Mouse (Mus musculus): ENCODE data around the gene D230025D16Rik.
A peak's percentile ranks its signal among the peaks of the same experiment; 100 is the strongest.
"Not testable (repeated sequence)": the region's sequence is repeated elsewhere in the genome, so short reads cannot be mapped to it uniquely, and the experiment has no call there.

Gene D230025D16Rik

GRCm38 (mm10) chr8:105224413-105225271 is at the start of gene D230025D16Rik:
TSS of gene D230025D16Rik (plus strand) at chr8:105225145.
- peak; percentile 86 to 87 for DNase-seq

- DNase-seq: not testable (repeated sequence)
Observed at GRCm38 (mm10) chr8:105175287-105175686, 49.7 kb upstream of the D230025D16Rik start.

- DNase-seq: no peak
Observed at GRCm38 (mm10) chr8:105178211-105178800, 46.6 kb upstream of the D230025D16Rik start.

- DNase-seq: no peak
Observed at GRCm38 (mm10) chr8:105182201-105182600, 42.7 kb upstream of the D230025D16Rik start.

- DNase-seq: no peak
Observed at GRCm38 (mm10) chr8:105186467-105187005, 38.4 kb upstream of the D230025D16Rik start.

- DNase-seq: no peak
Observed at GRCm38 (mm10) chr8:105192182-105192581, 32.8 kb upstream of the D230025D16Rik start.

GRCm38 (mm10) chr8:105205748-105206147 is 19.2 kb upstream of the D230025D16Rik start:
- DNase-seq: no peak

GRCm38 (mm10) chr8:105206766-105207275 is 18.1 kb upstream of the D230025D16Rik start:
- no peak for DNase-seq

GRCm38 (mm10) chr8:105207675-105208273 is 17.2 kb upstream of the D230025D16Rik start:
- DNase-seq: no peak

- no peak for DNase-seq
Observed at GRCm38 (mm10) chr8:105209153-105210110, 15.5 kb upstream of the D230025D16Rik start.

GRCm38 (mm10) chr8:105214104-105214503 is 10.8 kb upstream of the D230025D16Rik start:
- DNase-seq: no peak

- no peak for DNase-seq
Observed at GRCm38 (mm10) chr8:105217926-105218522, 6.9 kb upstream of the D230025D16Rik start.

GRCm38 (mm10) chr8:105223850-105224249 is 1.1 kb upstream of the D230025D16Rik start:
- no peak for DNase-seq

- DNase-seq: no peak
Observed at GRCm38 (mm10) chr8:105225272-105225593, 288 bp downstream of the D230025D16Rik start.

GRCm38 (mm10) chr8:105225917-105226316 is 972 bp downstream of the D230025D16Rik start:
- no peak for DNase-seq

GRCm38 (mm10) chr8:105231503-105232320 is 6.8 kb downstream of the D230025D16Rik start:
- no peak for DNase-seq

GRCm38 (mm10) chr8:105232321-105232693 is 7.4 kb downstream of the D230025D16Rik start:
- DNase-seq: not testable (repeated sequence)

GRCm38 (mm10) chr8:105233126-105233935 is 8.4 kb downstream of the D230025D16Rik start:
- DNase-seq: no peak

- no peak for DNase-seq
Observed at GRCm38 (mm10) chr8:105235206-105235605, 10.3 kb downstream of the D230025D16Rik start.
